Mouse (Mus musculus): ENCODE results near the gene Lyl1.

The Lyl1 gene

GRCm38 (mm10) chr8:84703466-84704249, 2.4 kb downstream of the Lyl1 start:
- no peak for ATAC-seq (ENCODE audit: low TSS enrichment)

GRCm38 (mm10) chr8:84704356-84704755, 3.1 kb downstream of the Lyl1 start:
- no peak for ATAC-seq (ENCODE audit: low TSS enrichment)

GRCm38 (mm10) chr8:84704867-84705831, 3.9 kb downstream of the Lyl1 start:
- ATAC-seq (ENCODE audit: low TSS enrichment), result no peak

- ATAC-seq (ENCODE audit: low TSS enrichment), result no peak
Observed at GRCm38 (mm10) chr8:84705960-84706359, 4.7 kb downstream of the Lyl1 start.

GRCm38 (mm10) chr8:84706610-84707266, 5.5 kb downstream of the Lyl1 start:
- ATAC-seq (ENCODE audit: low TSS enrichment), result no peak

DNA sequence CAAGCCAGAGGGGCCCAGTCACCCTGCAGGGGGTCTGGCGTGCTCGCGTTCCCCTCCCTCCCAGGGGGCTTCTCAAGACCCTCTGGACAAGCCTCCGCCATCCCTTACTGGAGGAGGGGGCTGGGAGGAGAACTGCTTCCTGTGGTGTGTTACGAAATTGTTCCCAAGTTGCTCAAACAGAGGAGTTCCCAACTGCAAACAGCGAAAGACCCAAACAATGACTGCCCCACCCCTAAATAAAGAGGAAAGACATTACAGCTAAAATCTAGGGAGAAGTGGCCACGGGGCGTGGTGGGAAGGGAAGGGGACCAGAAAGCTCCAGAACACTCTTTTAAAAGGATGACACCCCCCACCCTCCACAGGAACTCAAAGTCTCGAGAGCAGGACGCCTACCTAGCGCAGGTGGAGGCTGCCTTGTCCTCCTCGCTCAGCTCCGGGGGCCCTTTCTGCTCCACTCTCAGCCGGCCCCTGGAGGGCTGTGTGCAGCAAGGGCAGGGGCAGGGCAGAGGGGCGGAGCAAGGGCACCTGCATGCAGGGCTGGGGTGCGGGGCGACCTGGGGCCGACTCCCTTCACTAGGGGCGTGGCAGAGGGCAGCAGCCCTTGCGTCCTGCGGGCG, 6.1 kb downstream of the Lyl1 start:
- ATAC-seq (ENCODE audit: low TSS enrichment), result no peak

DNA sequence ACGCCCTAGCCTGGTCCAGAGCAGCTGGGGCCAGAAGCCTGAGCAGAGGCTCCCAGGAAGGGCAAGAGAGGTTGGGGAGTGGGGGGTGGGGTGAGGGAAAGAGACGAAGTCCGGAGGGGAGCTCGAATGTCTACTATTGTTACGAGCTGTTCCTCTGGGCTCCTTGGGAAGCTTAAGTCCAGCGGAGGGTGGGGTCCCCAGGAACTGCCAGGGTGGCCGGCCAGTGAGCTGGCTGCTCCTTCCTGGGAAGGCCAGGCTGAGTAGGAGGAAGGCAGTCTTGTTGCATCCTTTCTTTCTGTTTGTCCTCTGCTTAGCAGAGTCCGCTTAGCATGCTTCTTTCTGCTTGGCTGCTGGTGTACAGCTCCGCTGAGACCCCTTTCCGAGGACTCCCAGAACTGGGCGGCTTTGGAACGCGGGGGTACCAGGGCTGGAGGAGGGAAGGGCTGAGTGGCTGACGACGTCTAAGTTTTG, 6.8 kb downstream of the Lyl1 start:
- ATAC-seq (ENCODE audit: low TSS enrichment), result no peak

DNA sequence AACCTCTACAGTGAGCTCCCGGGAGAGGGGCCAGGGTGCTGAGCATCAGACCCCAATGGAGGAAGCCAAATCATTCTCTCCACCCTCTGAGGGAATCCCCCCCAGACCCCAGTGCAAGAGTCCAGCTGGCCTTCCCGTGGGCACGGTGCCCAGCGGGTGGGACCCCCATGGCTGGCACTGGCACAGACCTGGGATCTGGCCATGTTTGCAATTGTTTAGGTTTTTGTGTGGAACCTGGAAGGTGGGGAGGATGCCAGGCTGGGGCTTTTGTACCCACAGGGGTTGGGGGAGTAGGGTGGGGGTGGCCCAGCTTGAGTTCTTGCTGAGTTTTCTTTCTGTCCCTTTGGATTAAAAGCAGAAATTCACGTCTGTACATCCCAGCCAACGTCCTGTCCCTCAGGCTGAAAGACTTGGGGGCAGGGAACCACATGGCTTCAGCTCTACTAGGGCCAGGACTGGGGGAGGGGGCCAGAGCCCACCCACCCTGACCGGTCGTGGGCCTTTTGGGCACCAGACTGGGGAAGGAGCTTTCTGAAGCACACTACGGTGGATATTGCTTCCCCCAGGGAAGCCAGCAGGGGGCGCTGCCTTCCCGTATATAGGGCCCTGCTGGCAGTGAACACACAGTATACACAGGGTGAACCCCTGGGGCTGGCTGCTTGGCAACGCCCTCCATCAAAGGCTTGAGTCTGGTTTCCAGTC, 7.7 kb downstream of the Lyl1 start:
- peak; percentile 66; the same call in 1 of the 2 replicates for ATAC-seq (ENCODE audit: low TSS enrichment)

GRCm38 (mm10) chr8:84709931-84710330, 8.7 kb downstream of the Lyl1 start:
- no peak for ATAC-seq (ENCODE audit: low TSS enrichment)

GRCm38 (mm10) chr8:84711312-84711711, 10.1 kb downstream of the Lyl1 start:
- ATAC-seq (ENCODE audit: low TSS enrichment), result no peak

DNA sequence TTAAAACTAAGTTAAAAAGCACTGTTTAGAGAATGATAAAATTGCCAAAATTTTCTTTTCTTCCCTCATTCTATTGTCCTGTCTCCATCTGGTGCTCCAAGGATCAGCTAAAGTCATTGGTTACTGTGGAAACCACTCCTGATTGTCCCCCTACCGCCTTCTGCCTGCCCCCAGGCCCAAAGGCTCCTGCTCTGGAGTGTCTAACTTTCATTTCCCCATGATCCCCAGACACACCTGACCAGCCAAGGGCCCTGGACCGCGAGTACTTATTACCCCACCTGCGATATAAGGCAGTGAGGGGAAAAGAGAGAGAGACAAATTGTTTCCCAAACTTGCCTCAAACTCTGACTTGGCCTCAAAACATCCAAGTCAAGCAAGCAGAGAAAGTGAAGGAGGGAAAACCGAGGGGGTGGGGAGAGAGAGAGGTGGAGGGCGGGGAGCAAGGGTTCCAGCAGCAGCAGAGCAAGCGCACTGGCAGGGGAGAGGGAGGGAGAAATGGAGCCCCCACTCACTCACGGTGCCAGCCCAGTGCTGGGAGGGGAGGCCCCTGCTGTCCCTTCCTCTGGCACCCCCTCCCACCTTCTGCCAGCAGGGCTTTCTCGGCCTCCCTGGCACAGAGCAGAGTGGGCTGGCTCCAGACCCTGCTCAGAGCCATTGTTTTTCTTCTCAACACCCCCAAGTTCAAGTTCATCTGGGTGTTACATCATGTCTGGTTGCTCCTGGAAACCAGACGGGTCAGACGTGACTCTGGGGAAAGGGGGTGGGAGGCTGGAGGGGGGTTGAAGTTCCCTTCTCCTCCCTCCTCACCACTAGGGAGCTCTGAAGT, 10.9 kb downstream of the Lyl1 start:
- ATAC-seq (ENCODE audit: low TSS enrichment), result no peak

GRCm38 (mm10) chr8:84712759-84713120, 11.5 kb downstream of the Lyl1 start:
- no peak for ATAC-seq (ENCODE audit: low TSS enrichment)

GRCm38 (mm10) chr8:84713381-84713780, 12.1 kb downstream of the Lyl1 start:
- no peak for ATAC-seq (ENCODE audit: low TSS enrichment)

DNA sequence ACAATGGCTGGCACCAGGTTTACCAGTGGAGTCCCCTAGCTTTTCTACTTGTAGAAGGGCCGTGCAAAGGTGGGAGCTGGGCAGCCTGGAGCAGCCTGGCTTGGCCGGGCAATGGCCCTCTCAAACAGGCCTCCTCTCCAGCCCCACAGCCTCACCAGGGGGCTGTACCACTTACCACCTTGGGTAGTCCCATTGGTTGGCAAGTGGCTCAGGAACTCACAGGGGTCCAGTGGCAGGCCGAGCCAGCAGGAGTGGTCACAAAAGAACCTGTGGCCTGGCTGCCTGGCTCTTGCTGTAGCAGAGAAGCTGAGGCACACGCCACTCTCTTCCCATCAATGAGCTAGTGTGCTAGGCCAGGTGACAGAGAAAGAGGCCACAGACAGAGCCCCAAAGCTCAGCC, 12.9 kb downstream of the Lyl1 start:
- ATAC-seq (ENCODE audit: low TSS enrichment), result no peak

GRCm38 (mm10) chr8:84715893-84716468, 14.7 kb downstream of the Lyl1 start:
- ATAC-seq (ENCODE audit: low TSS enrichment), result no peak

DNA sequence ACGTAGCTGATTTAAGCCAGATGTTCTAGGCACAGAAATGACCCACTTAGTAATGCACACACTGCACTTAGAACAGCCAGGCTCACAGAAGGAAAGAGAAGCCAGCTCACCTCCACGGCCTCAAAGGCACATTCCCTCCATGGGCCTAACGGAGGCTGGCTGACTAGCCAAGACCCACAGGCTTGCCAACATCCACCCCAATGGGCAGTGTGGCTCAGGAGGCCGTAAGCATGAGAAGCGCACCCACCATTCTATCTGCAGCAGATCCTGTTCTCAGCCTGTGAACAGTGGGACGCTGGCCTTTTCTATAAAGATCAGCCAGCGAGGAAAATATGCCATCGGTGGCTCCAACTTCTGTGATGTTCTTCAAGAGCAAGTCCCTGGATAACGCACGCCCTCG, 15.5 kb downstream of the Lyl1 start:
- no peak for ATAC-seq (ENCODE audit: low TSS enrichment)

- no peak for ATAC-seq (ENCODE audit: low TSS enrichment)
Observed at GRCm38 (mm10) chr8:84718476-84718875, 17.2 kb downstream of the Lyl1 start.

- ATAC-seq (ENCODE audit: low TSS enrichment), result no peak
Observed at GRCm38 (mm10) chr8:84718959-84719690, 17.9 kb downstream of the Lyl1 start.

DNA sequence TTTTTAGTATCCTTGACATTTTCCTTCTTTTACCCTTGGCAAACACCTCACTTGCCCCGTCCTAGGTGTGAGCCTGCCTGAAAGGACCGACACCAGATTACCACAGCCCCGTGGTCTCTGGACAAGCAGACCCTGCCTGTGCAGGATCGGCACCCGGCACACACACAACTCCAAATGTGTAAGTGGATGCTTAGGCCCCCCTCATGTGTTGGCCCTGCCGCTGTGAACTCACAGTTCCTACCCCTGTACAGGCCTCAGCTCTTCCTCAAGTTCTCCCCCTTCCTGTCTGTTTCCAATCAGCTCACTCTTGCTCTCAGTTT, 21.2 kb downstream of the Lyl1 start:
- ATAC-seq (ENCODE audit: low TSS enrichment), result no peak

Measured in frontal cortex, adult (tissue).